Mouse (Mus musculus): ENCODE measurements around the gene Cdh26.

Gene Cdh26

GRCm38 (mm10) chr2:178508279-178508678 lies 77.9 kb downstream of the Cdh26 start:
- no peak for DNase-seq (ENCODE audit: low read depth, low spot score)

- no peak for DNase-seq (ENCODE audit: low read depth, low spot score)
Measured at GRCm38 (mm10) chr2:178513043-178513442, 82.7 kb downstream of the Cdh26 start.

- DNase-seq (ENCODE audit: low read depth, low spot score), result peak; percentile 66
Measured at GRCm38 (mm10) chr2:178513636-178514071, 83.3 kb downstream of the Cdh26 start.

- no peak for DNase-seq (ENCODE audit: low read depth, low spot score)
Measured at GRCm38 (mm10) chr2:178516421-178516820, 86.1 kb downstream of the Cdh26 start.

- DNase-seq (ENCODE audit: low read depth, low spot score), result no peak
Measured at GRCm38 (mm10) chr2:178516941-178517340, 86.6 kb downstream of the Cdh26 start.

GRCm38 (mm10) chr2:178519321-178519720 lies 89.0 kb downstream of the Cdh26 start:
- DNase-seq (ENCODE audit: low read depth, low spot score), result peak; percentile 85

GRCm38 (mm10) chr2:178520216-178520615 lies 89.9 kb downstream of the Cdh26 start:
- peak; percentile 82 for DNase-seq (ENCODE audit: low read depth, low spot score)

- DNase-seq (ENCODE audit: low read depth, low spot score), result peak; percentile 28
Measured at GRCm38 (mm10) chr2:178522331-178522730, 92.0 kb downstream of the Cdh26 start.

GRCm38 (mm10) chr2:178522786-178523185 lies 92.5 kb downstream of the Cdh26 start:
- no peak for DNase-seq (ENCODE audit: low read depth, low spot score)

GRCm38 (mm10) chr2:178526776-178527175 lies 96.4 kb downstream of the Cdh26 start:
- peak; percentile 52 for DNase-seq (ENCODE audit: low read depth, low spot score)

- DNase-seq (ENCODE audit: low read depth, low spot score), result no peak
Measured at GRCm38 (mm10) chr2:178531226-178531625, 100.9 kb downstream of the Cdh26 start.

GRCm38 (mm10) chr2:178536574-178536973 lies 106.2 kb downstream of the Cdh26 start:
- DNase-seq (ENCODE audit: low read depth, low spot score), result peak; percentile 17
